Mouse (Mus musculus): ENCODE data around the gene Asb8. TPM values are rescaled to one million over a fixed set of nuclear protein-coding genes. Genes with fewer than 3 reads are reported as not detected.

Gene Asb8
- polyA plus RNA-seq, 1 experiment from 2014 or later = 42.3 TPM

- no peak for ATAC-seq
- Histone ChIP-seq H3K4me2 (replicated peaks; ENCODE audit: low read depth, low read length) (no peak overlapping the region), H3K36me3 (ENCODE audit: insufficient read depth, low read length) (peaks cover 5% of the 10 kb centered on the region; the same call in 1 of the 2 replicates), H3K27me3 (replicated peaks; ENCODE audit: insufficient read depth, low read length) (no peaks in the 10 kb centered on the region), H3K27ac (ENCODE audit: low read length) (no peak overlapping the region), H3K4me3 (ENCODE audit: low read depth, low read length) (no peak overlapping the region), H3K4me1 (ENCODE audit: insufficient read depth, low read depth, low read length) (no peaks in the 10 kb centered on the region), H3K9me3 (ENCODE audit: low read length) (no peaks in the 10 kb centered on the region), H3K9ac (replicated peaks; ENCODE audit: low read depth) (no peak overlapping the region)
- WGBS = 82% methylated on average over 5 of the region's 5 CpGs
- no peak for DNase-seq (ENCODE audit: low spot score)
- no peak for TF ChIP-seq EP300 (IDR thresholded peaks at IDR 0.05)
- no peak for TF ChIP-seq CTCF (IDR thresholded peaks at IDR 0.05)
Observed at GRCm38 (mm10) chr15:98116287-98116686, 49.1 kb downstream of the Asb8 start.

- 84% methylated on average over 9 of the region's 9 CpGs for WGBS
- DNase-seq (ENCODE audit: low spot score) (no peak), ATAC-seq (no peak)
- no peak overlapping the region for H3K4me2 ChIP-seq (replicated peaks; ENCODE audit: low read depth, low read length)
- no peak overlapping the region for H3K27ac ChIP-seq (ENCODE audit: low read length)
- H3K9me3 ChIP-seq (ENCODE audit: low read length) = no peaks in the 10 kb centered on the region
- no peak overlapping the region for H3K4me3 ChIP-seq (ENCODE audit: low read depth, low read length)
- H3K9ac ChIP-seq (replicated peaks; ENCODE audit: low read depth) = no peak overlapping the region
- H3K4me1 ChIP-seq (ENCODE audit: insufficient read depth, low read depth, low read length) = no peaks in the 10 kb centered on the region
- peaks cover 4% of the 10 kb centered on the region; the same call in 1 of the 2 replicates for H3K36me3 ChIP-seq (ENCODE audit: insufficient read depth, low read length)
- no peaks in the 10 kb centered on the region for H3K27me3 ChIP-seq (replicated peaks; ENCODE audit: insufficient read depth, low read length)
- TF ChIP-seq EP300 (IDR thresholded peaks at IDR 0.05) (no peak), CTCF (IDR thresholded peaks at IDR 0.05) (no peak)
Observed at GRCm38 (mm10) chr15:98115779-98116163, 49.7 kb downstream of the Asb8 start.

DNA sequence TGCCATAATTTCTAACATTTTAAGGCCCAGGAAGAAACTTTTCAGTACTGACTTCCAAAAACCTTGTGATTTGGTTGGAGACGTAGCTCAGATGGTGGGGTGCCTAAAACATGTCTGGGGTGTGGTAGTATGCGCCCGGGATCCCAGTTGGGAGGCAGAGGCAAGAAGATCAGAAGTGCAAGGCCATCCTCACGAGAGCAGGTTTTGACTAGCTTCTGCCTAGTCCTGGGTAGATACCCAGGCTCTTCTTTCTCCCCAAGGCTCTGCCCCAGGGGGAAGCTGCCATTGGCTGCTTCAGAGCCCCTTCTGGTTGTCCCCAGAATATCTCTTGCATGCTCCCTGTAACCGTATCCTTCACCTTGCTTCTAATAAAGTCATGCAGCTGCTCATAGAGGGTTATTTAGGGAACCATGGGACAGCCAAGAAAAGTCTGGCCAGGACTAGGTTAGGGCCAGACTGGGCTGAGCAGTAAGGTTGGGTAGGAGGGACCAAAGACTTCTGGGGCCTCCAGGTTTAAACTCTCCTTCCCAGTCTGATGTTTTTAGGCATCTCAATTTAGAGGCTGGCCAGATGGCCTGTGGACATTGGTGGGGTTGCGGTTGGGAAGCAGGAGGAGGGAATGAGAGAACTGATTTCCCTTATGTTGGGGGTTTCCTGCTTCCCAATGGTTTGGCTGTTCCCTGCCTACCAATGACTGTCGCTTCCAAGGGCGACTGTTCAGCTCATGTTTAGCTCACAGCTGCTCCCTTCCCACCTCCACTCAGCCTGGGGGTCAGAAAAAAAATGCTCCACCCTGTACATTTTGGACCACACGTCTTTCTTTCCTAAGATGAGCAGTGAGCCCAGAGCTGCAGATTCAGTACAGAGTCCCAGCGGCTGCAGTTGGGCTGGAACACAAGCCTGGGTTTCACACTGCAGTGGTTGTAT is 50.3 kb downstream of the Asb8 start:
- WGBS = 84% methylated on average over 10 of the region's 10 CpGs
- DNase-seq (ENCODE audit: low spot score) (no peak), ATAC-seq (no peak)
- Histone ChIP-seq H3K27me3 (replicated peaks; ENCODE audit: insufficient read depth, low read length) (no peaks in the 10 kb centered on the region), H3K4me3 (ENCODE audit: low read depth, low read length) (no peak overlapping the region), H3K9me3 (ENCODE audit: low read length) (no peaks in the 10 kb centered on the region), H3K36me3 (ENCODE audit: insufficient read depth, low read length) (peaks cover 4% of the 10 kb centered on the region; the same call in 1 of the 2 replicates), H3K4me1 (ENCODE audit: insufficient read depth, low read depth, low read length) (no peaks in the 10 kb centered on the region), H3K27ac (ENCODE audit: low read length) (no peak overlapping the region), H3K4me2 (replicated peaks; ENCODE audit: low read depth, low read length) (no peak overlapping the region), H3K9ac (replicated peaks; ENCODE audit: low read depth) (no peak overlapping the region)
- TF ChIP-seq CTCF (IDR thresholded peaks at IDR 0.05) (no peak), EP300 (IDR thresholded peaks at IDR 0.05) (no peak)

- Histone ChIP-seq H3K4me3 (ENCODE audit: low read depth, low read length) (no peak overlapping the region), H3K9ac (replicated peaks; ENCODE audit: low read depth) (no peak overlapping the region), H3K36me3 (ENCODE audit: insufficient read depth, low read length) (peaks cover 4% of the 10 kb centered on the region; the same call in 1 of the 2 replicates), H3K4me2 (replicated peaks; ENCODE audit: low read depth, low read length) (no peak overlapping the region), H3K27me3 (replicated peaks; ENCODE audit: insufficient read depth, low read length) (no peaks in the 10 kb centered on the region), H3K9me3 (ENCODE audit: low read length) (no peaks in the 10 kb centered on the region), H3K27ac (ENCODE audit: low read length) (no peak overlapping the region), H3K4me1 (ENCODE audit: insufficient read depth, low read depth, low read length) (no peaks in the 10 kb centered on the region)
- no peak for TF ChIP-seq CTCF (IDR thresholded peaks at IDR 0.05)
- TF ChIP-seq EP300 (IDR thresholded peaks at IDR 0.05) = no peak
- ATAC-seq = no peak
- WGBS = 81% methylated on average over 10 of the region's 10 CpGs
- no peak for DNase-seq (ENCODE audit: low spot score)
Observed at GRCm38 (mm10) chr15:98114098-98114851, 51.1 kb downstream of the Asb8 start.

- H3K36me3 ChIP-seq (ENCODE audit: insufficient read depth, low read length) = no peaks in the 10 kb centered on the region; the same call in 1 of the 2 replicates
- 50% methylated on average over 5 of the region's 5 CpGs for WGBS
- TF ChIP-seq CTCF (IDR thresholded peaks at IDR 0.05) (no peak), EP300 (IDR thresholded peaks at IDR 0.05) (no peak)
- no peak overlapping the region for H3K27ac ChIP-seq (ENCODE audit: low read length)
- DNase-seq (ENCODE audit: low spot score) (peak; percentile 43), ATAC-seq (peak; percentile 43; the same call in 1 of the 2 replicates)
- no peaks in the 10 kb centered on the region for H3K9me3 ChIP-seq (ENCODE audit: low read length)
- no peaks in the 10 kb centered on the region for H3K27me3 ChIP-seq (replicated peaks; ENCODE audit: insufficient read depth, low read length)
- no peak overlapping the region for H3K4me3 ChIP-seq (ENCODE audit: low read depth, low read length)
- H3K9ac ChIP-seq (replicated peaks; ENCODE audit: low read depth) = no peak overlapping the region
- H3K4me2 ChIP-seq (replicated peaks; ENCODE audit: low read depth, low read length) = no peak overlapping the region
- H3K4me1 ChIP-seq (ENCODE audit: insufficient read depth, low read depth, low read length) = peaks cover 8% of the 10 kb centered on the region; the same call in 1 of the 2 replicates
Observed at GRCm38 (mm10) chr15:98111791-98112190, 53.6 kb downstream of the Asb8 start.
